Mouse (Mus musculus) left cerebral cortex, adult 9 months (tissue): ENCODE measurements around the gene Tmem273.

Source experiments
- DNase-seq, 2 experiments: peaks; one replicate each; pipeline ENCODE4 v3.0.0; 2022; ENCODE audit warnings: low spot score in 2 of 2

Tmem273 gene

GRCm38 (mm10) chr14:32785556-32786130 is at the start of gene Tmem273:
Gene Tmem273, plus strand, starts transcription at chr14:32785963.
- DNase-seq = peak in 1 of 2 experiments; percentile 8

GRCm38 (mm10) chr14:32736561-32736960 is 49.2 kb upstream of the Tmem273 start:
- no peak for DNase-seq

DNA sequence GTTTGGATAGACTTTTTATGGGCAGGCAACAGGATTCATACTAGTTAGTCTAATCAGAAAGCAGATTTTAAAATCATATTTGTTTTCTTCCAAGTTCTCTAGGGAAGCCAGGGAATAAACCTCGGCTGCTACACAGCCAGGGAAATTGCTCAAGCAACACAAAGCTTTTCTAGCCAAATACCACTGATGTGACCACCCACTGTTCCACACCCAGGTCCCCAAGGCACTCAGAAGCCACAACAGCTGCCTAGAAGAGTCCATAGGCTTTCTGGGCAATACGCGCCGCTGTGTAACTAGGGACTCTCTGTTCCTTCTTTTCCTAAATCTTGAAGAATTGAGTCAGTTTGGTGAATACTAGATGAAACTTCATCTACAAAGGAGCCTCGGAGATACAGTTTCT is 47.2 kb upstream of the Tmem273 start:
- DNase-seq = no peak

- DNase-seq = no peak
Observed at GRCm38 (mm10) chr14:32748519-32748918, 37.2 kb upstream of the Tmem273 start.

DNA sequence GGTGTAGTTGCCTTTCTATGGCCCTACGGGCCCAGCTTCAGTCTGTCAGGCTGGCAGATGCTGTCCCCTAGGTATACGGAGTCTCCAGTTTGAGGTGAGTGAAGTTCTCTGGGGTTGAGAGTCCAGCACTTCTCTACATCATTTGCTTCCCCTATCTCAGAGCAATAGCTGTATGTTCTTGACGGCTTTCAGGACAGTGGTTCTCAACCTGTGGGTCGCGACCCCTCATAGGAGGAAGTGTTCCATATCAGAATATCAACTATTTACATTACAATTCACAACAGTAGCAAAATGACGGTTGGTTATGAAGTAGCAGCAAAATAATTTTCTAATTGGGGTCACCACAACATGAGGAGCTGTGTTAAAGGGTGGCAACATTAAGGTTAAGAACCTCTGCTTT is 35.0 kb upstream of the Tmem273 start:
- DNase-seq = no peak

DNA sequence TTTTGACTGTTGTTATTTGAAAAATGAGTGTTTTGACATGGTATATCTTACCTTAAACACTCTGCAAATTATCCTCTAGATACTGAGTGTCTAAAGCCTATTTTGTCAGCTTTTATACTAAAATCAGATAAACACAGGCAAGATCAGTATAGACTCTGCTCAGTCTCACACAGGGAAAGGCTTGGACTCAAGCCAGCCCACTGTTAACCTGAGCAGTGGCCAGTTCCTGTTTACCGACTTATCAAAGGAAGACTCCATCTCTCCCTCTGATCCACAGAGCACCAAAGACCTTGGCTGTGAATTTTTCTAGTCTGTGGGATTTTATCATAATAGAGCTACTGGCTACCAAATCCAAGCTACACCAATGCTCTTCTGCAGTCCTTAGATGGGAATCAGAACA is 31.5 kb upstream of the Tmem273 start:
- no peak for DNase-seq

GRCm38 (mm10) chr14:32762177-32762576 is 23.6 kb upstream of the Tmem273 start:
- DNase-seq = no peak

- DNase-seq = no peak
Observed at GRCm38 (mm10) chr14:32770563-32770962, 15.2 kb upstream of the Tmem273 start.

- no peak for DNase-seq
Observed at GRCm38 (mm10) chr14:32772085-32772484, 13.7 kb upstream of the Tmem273 start.

GRCm38 (mm10) chr14:32772791-32773190 is 13.0 kb upstream of the Tmem273 start:
- peak in 1 of 2 experiments; percentile 21 for DNase-seq

GRCm38 (mm10) chr14:32773456-32773855 is 12.3 kb upstream of the Tmem273 start:
- no peak for DNase-seq

DNA sequence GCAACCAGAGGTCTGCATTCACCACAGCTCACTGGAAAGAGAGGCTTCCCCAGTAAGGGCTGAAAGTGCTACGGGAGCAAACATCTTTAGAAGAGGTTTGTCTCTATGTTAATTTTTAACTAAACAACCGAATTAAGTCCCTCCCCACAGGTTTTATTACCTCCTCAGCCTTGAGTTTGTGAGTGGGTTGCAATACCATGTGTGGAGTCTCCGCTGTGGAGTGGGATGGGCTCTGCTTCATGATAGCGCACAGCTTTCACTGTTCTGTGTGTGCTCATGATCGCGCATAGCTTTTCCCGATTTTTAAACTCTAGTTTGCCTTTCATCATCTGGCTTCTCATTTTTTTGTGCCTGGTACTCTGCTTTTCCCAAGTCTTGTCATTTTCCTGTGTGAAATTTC is 9.7 kb upstream of the Tmem273 start:
- DNase-seq = no peak

DNA sequence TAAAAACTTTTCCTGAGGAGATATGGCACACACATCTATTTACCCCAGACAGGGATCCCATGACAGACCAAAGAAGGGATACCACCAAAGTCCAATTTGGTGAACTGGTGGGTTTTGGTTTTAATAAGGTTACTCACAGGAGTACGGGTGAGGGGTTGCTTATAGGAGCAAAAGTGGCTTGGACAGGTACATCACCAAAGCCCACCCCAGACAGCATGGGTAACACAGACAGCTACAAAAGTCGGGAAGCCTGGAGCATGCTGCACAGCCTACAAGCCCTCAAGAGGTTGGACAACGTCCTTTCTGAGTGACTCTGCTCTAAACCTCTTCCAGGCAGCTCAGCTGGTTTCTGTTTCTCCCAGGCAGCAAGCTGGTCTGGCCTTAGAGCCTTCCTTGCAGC is 7.4 kb upstream of the Tmem273 start:
- DNase-seq = no peak

GRCm38 (mm10) chr14:32782866-32783265 is 2.9 kb upstream of the Tmem273 start:
- no peak for DNase-seq

- no peak for DNase-seq
Observed at GRCm38 (mm10) chr14:32784130-32784747, 1.5 kb upstream of the Tmem273 start.

DNA sequence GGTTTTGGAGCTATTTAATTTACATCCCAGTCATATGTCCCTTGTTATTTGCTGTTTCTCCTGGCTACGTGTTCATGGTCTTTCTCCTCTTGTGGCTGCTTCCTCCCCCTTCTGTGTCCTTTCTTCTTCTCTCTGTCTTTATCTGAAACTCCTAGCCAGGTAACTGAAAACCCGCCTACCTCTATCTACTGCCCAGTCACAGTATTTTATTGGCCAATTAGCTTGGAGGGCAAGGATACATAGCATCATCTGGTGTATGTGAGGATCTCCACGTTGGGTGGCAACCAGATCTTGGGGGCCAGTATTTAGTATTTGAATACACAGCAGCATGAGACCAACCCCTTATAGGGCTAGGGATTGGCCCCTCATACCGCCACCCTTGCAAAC is 1.0 kb upstream of the Tmem273 start:
- no peak for DNase-seq

DNA sequence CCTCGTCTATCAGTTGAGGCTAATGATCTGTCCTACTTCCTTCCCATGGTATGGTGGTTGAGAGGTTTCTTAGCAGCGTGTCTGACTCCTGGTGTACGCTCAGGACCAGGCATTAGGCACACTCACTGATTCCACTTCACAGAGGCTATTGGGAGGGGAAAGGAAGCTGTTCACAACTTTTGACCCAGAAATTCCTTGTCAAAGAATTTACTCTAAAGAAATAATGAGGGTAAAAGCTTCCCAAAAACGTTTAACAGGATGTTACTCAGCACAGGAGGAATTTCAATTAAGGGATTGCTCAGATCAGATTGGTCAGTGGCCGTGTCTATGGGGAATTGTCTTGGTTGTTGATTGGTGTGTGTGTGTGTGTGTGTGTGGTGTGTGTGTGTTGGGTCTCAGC is 1.9 kb downstream of the Tmem273 start:
- no peak for DNase-seq

DNA sequence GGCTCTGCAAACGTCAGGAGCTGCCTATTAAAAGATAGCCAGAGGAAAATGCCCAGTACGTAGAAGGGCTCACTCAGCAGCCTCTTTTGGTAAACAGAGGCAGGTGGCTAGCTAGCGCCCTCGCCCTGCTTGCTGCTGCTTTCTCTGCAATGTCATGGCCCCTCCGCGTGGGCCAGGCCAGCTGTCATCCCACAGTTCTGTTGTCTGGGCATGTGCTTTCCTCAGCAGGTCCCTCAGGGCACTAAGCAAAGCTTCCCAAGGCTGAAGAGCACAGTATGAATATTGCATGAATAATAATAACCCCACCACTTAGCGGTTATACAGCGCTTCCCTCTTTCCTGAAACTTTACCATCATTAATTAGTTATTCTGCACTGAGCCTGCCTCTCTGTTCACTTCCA is 10.6 kb downstream of the Tmem273 start:
- DNase-seq = no peak

GRCm38 (mm10) chr14:32797803-32798202 is 12.0 kb downstream of the Tmem273 start:
- no peak for DNase-seq

- DNase-seq = no peak
Observed at GRCm38 (mm10) chr14:32798355-32798754, 12.6 kb downstream of the Tmem273 start.

- DNase-seq = no peak
Observed at GRCm38 (mm10) chr14:32800048-32800447, 14.3 kb downstream of the Tmem273 start.

DNA sequence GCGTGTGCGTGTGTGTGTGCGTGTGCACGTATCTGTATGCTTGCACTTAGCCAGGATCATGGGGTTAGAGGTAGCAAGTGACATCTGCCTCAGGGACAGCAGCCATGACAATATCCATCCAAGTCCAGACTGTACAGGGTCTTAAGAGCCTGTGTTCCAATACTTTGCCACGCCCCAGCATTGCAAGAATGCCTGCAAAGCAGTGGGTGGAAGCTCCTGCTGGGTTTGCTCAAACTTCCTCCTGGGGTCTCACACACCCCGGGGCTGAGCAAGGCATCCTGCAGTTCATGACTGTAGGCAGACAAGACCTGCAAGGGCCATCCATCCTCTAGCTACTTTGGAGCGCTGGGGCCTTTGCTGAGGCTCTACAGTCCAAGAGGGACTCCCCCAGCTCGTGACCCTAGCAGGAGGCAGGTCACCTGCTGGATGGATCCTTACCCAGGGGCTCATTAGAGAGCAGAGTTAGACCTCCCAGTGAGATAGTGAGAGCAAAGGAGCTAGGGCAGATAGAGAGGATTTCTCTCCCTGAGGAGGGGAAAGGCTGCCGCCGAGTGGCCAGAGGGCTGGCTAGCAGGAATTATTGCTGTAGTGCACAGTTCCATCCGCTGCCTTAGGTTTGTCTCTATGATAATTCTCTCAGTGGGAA is 15.4 kb downstream of the Tmem273 start:
- no peak for DNase-seq

DNA sequence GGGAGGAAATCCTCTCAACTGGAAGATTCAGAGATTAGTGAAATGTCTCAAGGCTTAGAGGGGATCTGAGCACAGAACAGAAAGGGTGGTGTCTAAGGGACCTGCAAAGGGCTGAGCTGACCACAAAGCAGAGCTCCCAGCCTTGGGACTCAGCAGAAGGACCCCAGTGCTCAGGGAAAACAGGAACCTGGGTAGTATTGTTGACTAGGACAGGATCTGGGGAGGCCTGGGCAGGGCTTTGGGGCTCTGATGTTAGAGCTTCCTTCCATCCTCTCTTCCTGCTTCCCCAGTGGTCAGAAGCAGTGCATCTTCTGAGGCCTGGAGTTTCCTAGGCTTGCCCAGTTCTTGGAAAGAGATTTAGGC is 15.9 kb downstream of the Tmem273 start:
- DNase-seq = no peak

DNA sequence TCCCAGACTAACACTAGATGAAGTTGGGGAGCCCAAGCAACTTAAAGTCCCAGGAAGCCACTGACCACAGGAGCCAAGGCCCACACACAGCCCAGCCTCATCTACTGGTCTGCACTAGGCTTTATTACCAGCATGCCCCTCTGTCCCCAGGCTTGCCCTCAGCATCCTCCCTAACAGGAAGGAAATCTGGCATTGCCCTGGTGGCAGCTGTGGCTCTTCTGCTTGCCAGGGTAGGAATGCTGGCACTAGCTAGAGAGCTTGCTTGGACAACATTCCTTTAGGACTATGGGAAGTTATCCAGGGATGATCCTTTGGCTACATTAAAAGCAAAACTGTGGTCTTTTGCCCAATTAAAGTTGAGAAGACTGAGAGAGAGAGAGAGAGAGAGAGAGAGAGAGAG is 24.3 kb downstream of the Tmem273 start:
- no peak for DNase-seq
